Mouse (Mus musculus) CD4-positive helper T cell, adult 2 months (primary cell): Measurements from ENCODE around the gene Pml.

Source experiments
- DNase-seq: peaks from one replicate; pipeline ENCODE4 v3.0.0-alpha.2; 2012; ENCODE audit warnings: low read depth, missing footprints, low spot score

Gene Pml

GRCm38 (mm10) chr9:58169426-58169825 is 80.2 kb downstream of the Pml start:
- DNase-seq, result no peak

GRCm38 (mm10) chr9:58168880-58169279 is 80.7 kb downstream of the Pml start:
- DNase-seq, result no peak
